Mouse (Mus musculus): ENCODE results near the gene Pam. TPM values are rescaled to one million over a fixed set of nuclear protein-coding genes. Genes with fewer than 3 reads are reported as not detected.
A peak's percentile ranks its signal among the peaks of the same experiment; 100 is the strongest.
"Not testable (repeated sequence)": the region's sequence is repeated elsewhere in the genome, so short reads cannot be mapped to it uniquely, and the experiment has no call there.

Gene Pam
- polyA plus RNA-seq, 1 experiment from 2014 or later = 65.9 TPM

DNA sequence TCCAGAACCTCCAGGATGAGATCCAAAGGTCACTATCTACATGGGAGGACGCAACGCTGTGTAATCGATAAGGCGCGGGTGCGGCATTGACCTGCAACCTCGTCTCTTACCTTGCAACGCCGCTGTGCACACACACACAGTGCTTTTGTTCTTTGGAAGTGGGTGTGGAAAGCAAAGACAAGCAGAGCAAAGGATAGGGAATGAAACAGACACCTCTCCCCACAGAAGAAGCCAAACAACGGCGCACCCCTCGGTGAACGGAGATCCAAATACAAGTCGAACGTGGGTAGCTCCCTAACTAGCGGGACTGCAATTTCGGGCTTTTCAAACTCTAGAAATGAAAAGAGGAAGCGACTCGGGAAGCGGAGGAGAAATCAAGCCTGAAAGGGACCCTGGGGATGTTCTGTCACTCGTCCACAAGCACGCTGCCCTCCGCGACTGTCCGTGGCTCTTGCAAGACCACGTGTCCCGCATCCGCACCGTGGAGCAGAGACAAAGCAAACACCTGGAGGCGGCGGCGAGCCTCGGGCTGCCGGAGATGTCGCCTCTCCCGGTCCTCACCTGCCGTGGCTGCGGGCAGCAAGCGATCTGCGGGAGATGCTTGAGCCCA, 326.0 kb downstream of the Pam start:
- peak overlapping the region; percentile 80 for H3K4me3 ChIP-seq (ENCODE audit: low read depth, low read length)

GRCm38 (mm10) chr1:97768906-97769293, 326.5 kb downstream of the Pam start:
- H3K4me3 ChIP-seq (ENCODE audit: low read depth, low read length) = peak overlapping the region; percentile 80
- 0 out of 2 replicates have a peak, but pooled peaks cover 5% of the 10 kb centered on the region for H3K4me1 ChIP-seq (replicated peaks; ENCODE audit: control insufficient read depth, insufficient read depth, low read length)
- TF ChIP-seq CTCF (IDR thresholded peaks at IDR 0.05; ENCODE audit: low read depth) = no peak
- peak overlapping the region; percentile 85 for H3K27ac ChIP-seq (ENCODE audit: low read depth, low read length)
- peak overlapping the region; percentile 83 for H3K4me2 ChIP-seq (replicated peaks; ENCODE audit: low read depth)
- H3K9ac ChIP-seq (ENCODE audit: low read depth, low read length) = peak overlapping the region; percentile 85
- H3K9me3 ChIP-seq (ENCODE audit: control insufficient read depth) = no peaks in the 10 kb centered on the region
- ATAC-seq = no peak
- WGBS = 5% methylated on average over 7 of the region's 7 CpGs
- H3K36me3 ChIP-seq (ENCODE audit: control insufficient read depth, insufficient read depth) = no peaks in the 10 kb centered on the region
- H3K27me3 ChIP-seq (replicated peaks; ENCODE audit: control insufficient read depth, insufficient read depth, low read length) = no peaks in the 10 kb centered on the region

More for the DNA sequence above, 326.0 kb downstream of the Pam start:
- 0% methylated on average over 40 of the region's 40 CpGs for WGBS
- H3K9me3 ChIP-seq (ENCODE audit: control insufficient read depth) = no peaks in the 10 kb centered on the region
- peak overlapping the region; percentile 85 for H3K27ac ChIP-seq (ENCODE audit: low read depth, low read length)
- no peaks in the 10 kb centered on the region for H3K36me3 ChIP-seq (ENCODE audit: control insufficient read depth, insufficient read depth)
- TF ChIP-seq CTCF (IDR thresholded peaks at IDR 0.05; ENCODE audit: low read depth) = 0 out of 2 replicates have a peak, but pooled peaks have one; percentile 13
- ATAC-seq = peak; percentile 64
- peak overlapping the region; percentile 83 for H3K4me2 ChIP-seq (replicated peaks; ENCODE audit: low read depth)
- H3K9ac ChIP-seq (ENCODE audit: low read depth, low read length) = peak overlapping the region; percentile 85
- H3K27me3 ChIP-seq (replicated peaks; ENCODE audit: control insufficient read depth, insufficient read depth, low read length) = no peaks in the 10 kb centered on the region
- H3K4me1 ChIP-seq (replicated peaks; ENCODE audit: control insufficient read depth, insufficient read depth, low read length) = 0 out of 2 replicates have a peak, but pooled peaks cover 5% of the 10 kb centered on the region

DNA sequence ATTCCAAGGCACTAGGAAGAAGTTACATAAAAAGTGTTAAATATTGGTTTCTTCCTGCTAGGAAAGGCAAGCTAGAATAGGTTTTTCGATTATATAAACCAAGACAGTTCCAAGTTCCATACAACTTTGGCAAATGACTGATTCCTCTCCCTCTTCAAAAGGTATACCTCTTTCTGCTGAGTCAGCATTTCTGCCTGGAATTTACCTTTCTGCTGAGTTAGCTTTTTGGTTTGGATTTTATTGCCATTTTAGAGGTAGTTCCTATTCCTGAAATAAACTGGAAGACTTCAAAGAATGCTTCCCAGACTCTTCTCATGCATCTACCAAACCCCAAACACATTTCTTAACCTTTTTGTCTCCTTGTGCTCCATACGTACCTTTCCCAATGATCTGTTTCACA, 327.4 kb downstream of the Pam start:
- TF ChIP-seq CTCF (IDR thresholded peaks at IDR 0.05; ENCODE audit: low read depth) = no peak
- Histone ChIP-seq H3K9me3 (ENCODE audit: control insufficient read depth) (no peaks in the 10 kb centered on the region), H3K4me2 (replicated peaks; ENCODE audit: low read depth) (peak overlapping the region; percentile 83), H3K27ac (ENCODE audit: low read depth, low read length) (0 out of 2 replicates have a peak overlapping the region, but pooled peaks have one; percentile 3), H3K9ac (ENCODE audit: low read depth, low read length) (no peak overlapping the region), H3K4me1 (replicated peaks; ENCODE audit: control insufficient read depth, insufficient read depth, low read length) (0 out of 2 replicates have a peak, but pooled peaks cover 5% of the 10 kb centered on the region), H3K27me3 (replicated peaks; ENCODE audit: control insufficient read depth, insufficient read depth, low read length) (no peaks in the 10 kb centered on the region), H3K4me3 (ENCODE audit: low read depth, low read length) (peak overlapping the region; percentile 80), H3K36me3 (ENCODE audit: control insufficient read depth, insufficient read depth) (no peaks in the 10 kb centered on the region)
- WGBS = 63% methylated on average over 2 of the region's 2 CpGs
- ATAC-seq = no peak

GRCm38 (mm10) chr1:97765712-97766111, 329.7 kb downstream of the Pam start:
- not testable (repeated sequence) for ATAC-seq; H3K9ac ChIP-seq (ENCODE audit: low read depth, low read length); H3K36me3 ChIP-seq (ENCODE audit: control insufficient read depth, insufficient read depth); H3K4me3 ChIP-seq (ENCODE audit: low read depth, low read length); H3K4me1 ChIP-seq (replicated peaks; ENCODE audit: control insufficient read depth, insufficient read depth, low read length); H3K27me3 ChIP-seq (replicated peaks; ENCODE audit: control insufficient read depth, insufficient read depth, low read length); H3K9me3 ChIP-seq (ENCODE audit: control insufficient read depth)
- 47% methylated on average over 4 of the region's 4 CpGs for WGBS
- Histone ChIP-seq H3K4me2 (replicated peaks; ENCODE audit: low read depth) (peak overlapping the region; percentile 35), H3K27ac (ENCODE audit: low read depth, low read length) (peak overlapping the region; percentile 67)

- no peak overlapping the region for H3K4me3 ChIP-seq (ENCODE audit: low read depth, low read length)
- no peaks in the 10 kb centered on the region for H3K36me3 ChIP-seq (ENCODE audit: control insufficient read depth, insufficient read depth)
- H3K4me2 ChIP-seq (replicated peaks; ENCODE audit: low read depth) = no peak overlapping the region
- 87% methylated on average over 6 of the region's 6 CpGs for WGBS
- no peaks in the 10 kb centered on the region for H3K9me3 ChIP-seq (ENCODE audit: control insufficient read depth)
- no peaks in the 10 kb centered on the region for H3K27me3 ChIP-seq (replicated peaks; ENCODE audit: control insufficient read depth, insufficient read depth, low read length)
- no peak for TF ChIP-seq CTCF (IDR thresholded peaks at IDR 0.05; ENCODE audit: low read depth)
- H3K27ac ChIP-seq (ENCODE audit: low read depth, low read length) = no peak overlapping the region
- ATAC-seq = no peak
- H3K9ac ChIP-seq (ENCODE audit: low read depth, low read length) = no peak overlapping the region
- no peaks in the 10 kb centered on the region for H3K4me1 ChIP-seq (replicated peaks; ENCODE audit: control insufficient read depth, insufficient read depth, low read length)
Observed at GRCm38 (mm10) chr1:97761477-97761876, 334.0 kb downstream of the Pam start.

DNA sequence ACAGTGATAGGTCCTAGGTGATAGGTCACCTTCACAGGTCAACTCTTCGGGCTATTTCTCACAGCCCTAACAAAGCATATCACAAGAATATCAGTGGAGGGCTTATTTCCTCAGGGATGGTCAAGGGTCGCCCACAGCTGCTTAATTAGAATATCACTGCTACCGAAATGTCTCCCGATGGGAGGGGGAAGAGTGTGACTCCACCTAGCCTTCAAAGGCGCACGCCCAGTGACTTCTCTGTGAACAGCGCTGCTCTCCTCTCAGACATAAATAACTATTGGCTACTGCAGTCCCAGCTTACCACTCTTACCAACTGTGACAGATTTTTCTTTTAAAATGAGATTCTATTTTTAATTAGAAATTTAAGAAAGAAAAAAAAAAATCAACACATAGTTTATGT, 334.8 kb downstream of the Pam start:
- Histone ChIP-seq H3K4me1 (replicated peaks; ENCODE audit: control insufficient read depth, insufficient read depth, low read length) (no peaks in the 10 kb centered on the region), H3K9ac (ENCODE audit: low read depth, low read length) (no peak overlapping the region), H3K27me3 (replicated peaks; ENCODE audit: control insufficient read depth, insufficient read depth, low read length) (no peaks in the 10 kb centered on the region), H3K27ac (ENCODE audit: low read depth, low read length) (no peak overlapping the region; the same call in 1 of the 2 replicates), H3K4me2 (replicated peaks; ENCODE audit: low read depth) (no peak overlapping the region), H3K36me3 (ENCODE audit: control insufficient read depth, insufficient read depth) (peaks cover 2% of the 10 kb centered on the region; the same call in 1 of the 2 replicates), H3K9me3 (ENCODE audit: control insufficient read depth) (no peaks in the 10 kb centered on the region), H3K4me3 (ENCODE audit: low read depth, low read length) (no peak overlapping the region)
- ATAC-seq = no peak
- TF ChIP-seq CTCF (IDR thresholded peaks at IDR 0.05; ENCODE audit: low read depth) = no peak
- WGBS = 62% methylated on average over 7 of the region's 7 CpGs
